Mouse (Mus musculus) thymus, postnatal 10 days (tissue): ENCODE data around the gene Trrap.
A peak's percentile ranks its signal among the peaks of the same experiment; 100 is the strongest.

Experiments
- DNase-seq, 2 experiments: peaks; one replicate each; pipeline ENCODE4 v3.0.0; 2021; ENCODE audit warnings: low spot score in 2 of 2

Gene Trrap

DNA sequence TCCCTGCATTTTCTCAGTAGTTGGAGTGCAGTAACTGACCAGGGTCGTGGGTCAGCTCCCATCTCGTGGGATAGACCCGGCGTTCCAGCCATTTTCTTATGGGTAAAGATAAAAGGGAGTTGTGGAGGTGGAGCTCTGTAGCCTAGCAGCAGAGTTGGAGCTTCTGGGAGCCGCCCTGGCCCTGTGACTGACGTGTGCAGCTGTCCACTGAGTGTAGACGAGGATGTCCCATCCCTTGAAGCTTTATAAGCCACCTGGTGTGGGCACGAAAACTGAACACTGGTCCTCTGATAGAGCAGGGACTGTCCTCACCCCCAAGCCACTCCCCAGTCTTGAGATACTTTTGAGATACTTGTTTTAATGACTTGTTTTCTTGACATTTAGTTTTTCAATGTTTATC, 13.1 kb downstream of the Trrap start:
- DNase-seq = no peak

DNA sequence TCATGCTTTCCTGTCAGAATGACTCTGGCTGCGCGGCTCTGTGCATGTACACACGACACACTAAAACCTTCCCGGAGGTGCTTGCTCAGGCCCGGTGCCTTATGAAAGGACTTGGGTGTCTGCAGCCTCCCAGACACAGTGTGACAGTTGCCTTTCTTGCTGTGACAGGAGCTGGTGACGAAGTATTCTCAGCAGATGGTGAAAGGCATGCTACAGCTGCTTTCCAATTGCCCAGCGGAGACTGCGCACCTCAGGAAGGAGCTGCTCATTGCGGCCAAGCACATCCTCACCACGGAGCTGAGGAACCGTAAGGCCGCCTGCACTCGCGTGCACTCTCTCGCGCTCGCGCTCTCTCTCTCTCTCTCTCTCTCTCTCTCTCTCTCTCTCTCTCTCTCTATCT, 18.9 kb downstream of the Trrap start:
- DNase-seq = no peak

DNA sequence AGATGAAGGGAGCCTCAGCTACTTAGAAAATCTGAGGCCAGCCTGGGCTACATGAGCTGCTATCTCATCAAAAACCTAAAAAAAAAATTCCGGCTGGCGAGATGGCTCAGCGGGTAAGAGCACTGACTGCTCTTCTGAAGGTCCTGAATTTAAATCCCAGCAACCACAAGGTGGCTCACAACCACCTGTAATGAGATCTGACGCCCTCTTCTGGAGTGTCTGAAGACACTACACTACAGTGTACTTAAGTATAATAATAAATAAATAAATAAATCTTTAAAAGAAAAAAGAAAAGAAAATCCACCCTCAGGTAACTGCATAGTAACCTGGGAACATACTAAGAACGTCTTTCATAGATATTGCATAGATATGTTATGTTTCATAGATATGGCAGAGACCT, 25.8 kb downstream of the Trrap start:
- no peak for DNase-seq

DNA sequence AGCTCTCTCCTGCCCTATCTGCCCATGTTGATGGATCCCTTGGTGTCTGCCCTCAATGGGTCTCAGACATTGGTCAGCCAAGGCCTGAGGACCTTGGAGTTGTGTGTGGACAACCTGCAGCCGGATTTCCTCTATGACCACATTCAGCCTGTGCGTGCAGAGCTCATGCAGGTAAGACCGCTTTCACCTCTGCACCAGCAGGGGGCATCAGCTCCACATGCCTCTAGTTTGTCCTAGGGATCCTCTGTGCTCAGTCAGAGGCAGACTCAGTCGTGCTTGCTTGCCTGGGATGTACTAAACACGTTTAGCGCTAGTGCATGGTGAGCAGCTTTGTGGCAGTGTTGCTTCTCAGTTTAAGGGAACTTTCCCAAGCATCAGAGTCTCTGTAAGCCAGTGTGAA, 27.2 kb downstream of the Trrap start:
- DNase-seq = peak in 1 of 2 experiments; percentile 12

DNA sequence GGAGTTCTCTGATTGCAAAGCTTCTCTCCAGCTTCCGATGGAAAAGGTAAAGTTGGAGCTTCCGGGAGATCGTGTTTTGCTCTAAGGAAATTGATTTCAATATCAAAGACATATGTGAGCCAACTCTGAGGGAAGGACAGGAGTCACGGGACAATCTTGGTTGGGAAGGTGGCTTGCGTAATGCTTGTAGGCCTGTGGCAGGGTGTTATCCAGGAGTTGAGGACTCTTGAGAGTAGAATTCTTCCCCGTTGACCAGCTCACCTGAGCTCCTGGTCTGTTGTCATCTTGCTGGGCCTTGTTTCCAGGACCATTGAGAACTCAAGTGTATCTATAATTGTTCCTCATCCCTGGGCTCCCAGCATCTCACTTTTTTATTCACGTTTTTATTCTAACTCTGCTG, 29.6 kb downstream of the Trrap start:
- no peak for DNase-seq

DNA sequence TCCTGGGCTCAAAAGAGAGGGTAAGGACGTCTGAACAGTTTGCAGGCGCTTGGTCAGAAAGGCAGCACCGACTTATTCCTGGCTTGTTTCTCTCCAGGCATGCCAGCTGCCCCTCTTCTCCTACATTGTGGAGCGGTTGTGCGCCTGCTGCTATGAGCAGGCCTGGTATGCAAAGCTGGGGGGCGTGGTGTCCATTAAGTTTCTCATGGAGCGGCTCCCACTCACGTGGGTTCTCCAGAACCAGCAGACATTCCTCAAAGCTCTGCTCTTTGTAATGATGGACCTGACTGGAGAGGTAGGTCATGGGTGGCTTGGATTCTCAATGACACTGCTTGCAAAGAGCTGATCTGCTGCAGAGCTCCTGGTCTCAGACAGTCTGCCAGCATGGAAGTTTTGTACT, 35.5 kb downstream of the Trrap start:
- no peak for DNase-seq

DNA sequence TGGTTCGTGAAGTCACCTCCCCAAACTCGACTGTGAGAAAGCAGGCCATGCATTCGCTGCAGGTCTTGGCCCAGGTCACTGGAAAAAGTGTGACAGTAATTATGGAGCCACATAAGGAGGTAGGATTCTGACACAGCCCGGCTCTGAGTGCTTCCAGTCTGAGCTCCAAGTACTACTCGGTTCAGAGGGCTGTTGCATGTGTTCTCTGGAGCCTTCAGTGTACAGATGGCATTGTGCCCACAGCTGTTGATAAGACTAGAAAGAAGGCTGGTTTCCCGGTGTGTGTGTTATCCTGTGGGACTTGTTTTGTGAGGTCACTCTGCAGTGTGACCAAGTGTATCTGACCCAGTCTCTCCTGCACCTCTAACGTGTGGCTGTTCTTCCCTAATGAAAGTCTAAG, 36.6 kb downstream of the Trrap start:
- no peak for DNase-seq

DNA sequence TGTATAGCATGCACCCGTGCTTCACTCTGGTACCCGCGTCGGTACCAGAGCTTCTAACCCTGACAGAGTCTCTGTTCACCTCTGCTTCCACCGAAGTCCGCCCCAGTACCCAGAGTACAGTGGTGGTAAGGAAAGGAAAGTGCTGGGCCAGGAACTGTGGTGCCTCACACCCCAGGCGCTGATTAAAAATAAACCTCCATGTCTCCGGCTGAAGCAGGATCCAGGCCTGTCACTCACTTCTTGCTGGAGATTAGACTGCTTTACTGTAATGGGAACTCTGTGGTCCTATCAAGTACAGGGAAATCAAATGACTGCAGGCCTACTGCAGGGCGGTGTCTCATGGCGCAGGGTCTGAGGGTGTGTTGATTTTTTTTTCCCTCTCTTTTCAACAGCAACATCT, 39.4 kb downstream of the Trrap start:
- DNase-seq = no peak

DNA sequence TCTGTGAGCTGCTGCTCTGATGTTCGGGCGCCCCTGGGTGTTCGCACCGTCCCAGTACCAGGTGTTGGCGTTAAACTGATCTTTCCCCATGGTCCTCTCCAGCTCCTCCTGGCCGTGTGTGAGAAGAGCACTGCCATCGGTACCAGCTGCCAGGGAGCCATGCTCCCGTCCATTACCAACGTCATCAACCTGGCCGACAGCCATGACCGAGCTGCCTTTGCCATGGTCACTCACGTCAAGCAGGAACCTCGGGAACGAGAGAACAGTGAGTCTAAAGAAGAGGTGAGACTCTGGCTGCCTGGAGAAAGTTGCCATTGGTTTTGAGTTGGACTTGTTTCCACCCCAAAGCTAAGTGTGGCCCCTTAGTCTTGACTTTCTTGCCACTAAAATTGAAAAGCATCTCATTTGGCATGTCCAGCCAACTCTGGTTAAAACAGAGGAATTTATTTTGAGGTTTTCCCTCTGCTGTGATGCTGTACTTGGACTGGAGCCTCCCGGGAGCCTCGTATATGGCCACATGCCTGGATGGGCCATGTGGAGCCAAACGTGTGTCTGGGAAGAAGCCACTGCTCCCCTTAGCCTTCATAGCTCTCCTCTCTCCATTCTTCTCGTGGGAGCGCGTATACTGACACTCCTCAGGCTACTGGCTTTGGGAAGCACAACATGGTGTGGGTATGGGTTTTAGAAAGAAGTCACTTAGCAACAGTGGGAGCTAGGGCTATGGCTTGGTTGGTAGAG, 61.0 kb downstream of the Trrap start:
- DNase-seq = no peak

DNA sequence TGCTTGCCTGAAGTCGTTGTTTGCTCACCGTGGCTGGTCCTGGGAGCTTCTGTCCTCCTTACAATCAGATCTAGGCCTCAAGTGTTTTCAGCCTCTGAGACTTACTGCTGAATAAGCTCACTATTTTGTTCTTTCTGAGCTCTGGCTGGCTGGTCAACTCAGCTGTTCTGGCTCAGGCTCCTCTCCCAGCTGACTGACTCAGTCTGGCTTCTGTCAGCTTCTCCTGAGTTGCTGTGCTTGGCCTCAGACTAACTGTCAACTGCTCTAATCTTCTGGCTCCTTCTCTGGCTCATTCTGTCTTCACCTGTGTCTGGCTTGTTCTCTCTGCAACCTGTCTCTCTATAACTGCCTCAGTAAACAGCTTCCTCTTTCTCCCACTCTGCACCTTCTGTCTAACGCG, 62.1 kb downstream of the Trrap start:
- DNase-seq = no peak

DNA sequence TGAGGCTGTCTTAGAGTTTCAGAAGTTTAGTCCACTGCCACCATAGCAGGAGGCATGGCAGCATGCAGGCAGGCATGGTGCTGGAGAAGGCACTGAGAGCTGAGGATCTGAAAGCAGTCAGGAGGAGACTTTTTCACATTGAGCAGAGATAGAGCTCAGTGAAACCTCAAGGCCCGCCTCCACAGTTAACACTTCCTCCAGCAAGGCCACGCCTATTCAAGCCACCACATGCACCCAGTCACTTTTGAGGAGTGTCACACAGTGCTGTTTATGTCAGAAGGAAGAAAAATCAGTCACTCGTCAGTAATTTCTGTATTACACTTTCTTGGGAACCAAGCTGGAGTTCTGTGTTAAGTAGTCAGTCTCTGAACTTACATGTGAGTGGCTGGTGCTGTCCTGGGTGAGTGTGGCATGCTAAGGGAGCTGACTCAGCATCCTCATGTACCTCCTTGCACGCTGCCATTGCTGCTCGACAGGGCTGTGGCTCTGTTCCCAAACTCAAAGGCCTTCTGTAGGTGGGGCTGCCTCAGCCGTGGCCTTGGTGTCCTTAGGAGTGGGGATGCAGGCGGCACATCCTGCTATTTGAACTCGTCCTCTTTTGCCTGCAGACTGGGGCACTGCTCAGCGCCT, 64.4 kb downstream of the Trrap start:
- DNase-seq = no peak

DNA sequence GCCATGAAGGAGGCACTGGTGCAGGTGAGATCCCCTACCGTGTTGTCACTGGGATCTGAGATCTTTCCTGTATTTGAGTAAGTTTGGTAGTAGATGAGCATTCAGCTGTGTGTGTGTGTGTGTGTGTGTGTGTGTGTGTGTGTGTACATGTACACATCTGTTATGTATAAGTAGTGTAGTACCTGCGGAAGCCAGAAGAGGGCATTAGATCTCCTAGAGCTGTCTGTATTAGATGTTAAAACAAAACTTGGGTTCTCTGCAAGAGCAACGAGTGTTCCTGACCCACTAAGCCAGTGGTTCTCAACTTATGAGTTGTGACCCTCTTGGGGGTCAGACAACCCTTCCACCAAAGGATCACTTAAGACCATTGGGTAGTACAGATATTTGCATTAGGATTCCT, 68.6 kb downstream of the Trrap start:
- DNase-seq = no peak

DNA sequence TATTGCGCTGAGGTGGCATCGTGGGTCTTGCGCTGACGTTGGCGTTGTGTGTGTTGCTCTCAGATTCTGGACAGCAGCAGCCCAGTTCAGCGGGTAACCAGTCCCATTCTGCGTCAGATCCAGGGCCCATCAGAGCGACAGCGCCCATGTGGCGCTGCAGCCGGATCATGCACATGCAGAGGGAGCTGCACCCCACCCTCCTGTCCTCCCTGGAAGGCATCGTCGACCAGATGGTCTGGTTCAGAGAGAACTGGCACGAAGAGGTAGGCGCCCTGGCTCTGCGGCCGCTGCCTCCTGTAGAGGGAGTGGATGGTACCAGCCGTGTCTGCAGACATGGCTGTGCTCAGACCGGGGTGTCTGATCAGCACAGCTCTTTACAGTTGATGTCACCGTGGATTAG, 77.8 kb downstream of the Trrap start:
- no peak for DNase-seq

DNA sequence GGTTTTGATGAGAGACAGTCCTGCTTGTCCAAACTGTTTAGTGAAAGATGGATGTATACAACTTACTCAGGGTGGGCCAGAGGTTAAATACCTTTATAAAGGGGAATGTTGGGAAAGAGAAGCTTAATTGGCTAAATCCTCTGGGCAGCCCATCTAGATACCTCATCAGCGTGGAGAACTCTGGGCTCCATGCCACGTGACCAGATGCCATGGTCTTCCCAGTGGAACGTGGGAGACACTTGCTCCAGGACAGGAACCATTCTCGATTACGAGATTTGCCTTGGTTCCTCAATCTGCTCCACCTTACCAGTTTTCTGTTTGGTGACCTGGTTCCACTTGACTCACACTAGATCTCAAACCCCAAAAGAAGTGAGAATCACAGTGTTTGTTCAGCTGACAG, 81.2 kb downstream of the Trrap start:
- DNase-seq = no peak

DNA sequence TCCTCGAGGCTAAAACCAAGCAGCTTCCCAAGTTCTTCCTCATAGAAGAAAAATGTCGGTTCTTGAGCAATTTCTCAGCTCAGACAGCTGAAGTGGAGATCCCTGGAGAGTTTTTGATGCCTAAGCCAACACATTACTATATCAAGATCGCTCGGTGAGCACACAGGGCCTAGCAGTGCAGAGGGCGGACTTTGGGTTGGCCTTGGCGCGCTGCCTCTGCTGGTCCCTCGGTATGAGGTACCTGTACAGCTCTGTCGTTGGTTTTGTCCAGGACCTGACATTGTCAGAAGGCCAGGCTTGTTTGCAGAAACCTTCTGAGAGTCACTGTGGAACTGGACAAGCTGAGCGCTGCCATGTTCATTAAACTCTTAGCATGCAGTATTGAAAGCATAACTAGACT, 82.4 kb downstream of the Trrap start:
- DNase-seq = no peak

DNA sequence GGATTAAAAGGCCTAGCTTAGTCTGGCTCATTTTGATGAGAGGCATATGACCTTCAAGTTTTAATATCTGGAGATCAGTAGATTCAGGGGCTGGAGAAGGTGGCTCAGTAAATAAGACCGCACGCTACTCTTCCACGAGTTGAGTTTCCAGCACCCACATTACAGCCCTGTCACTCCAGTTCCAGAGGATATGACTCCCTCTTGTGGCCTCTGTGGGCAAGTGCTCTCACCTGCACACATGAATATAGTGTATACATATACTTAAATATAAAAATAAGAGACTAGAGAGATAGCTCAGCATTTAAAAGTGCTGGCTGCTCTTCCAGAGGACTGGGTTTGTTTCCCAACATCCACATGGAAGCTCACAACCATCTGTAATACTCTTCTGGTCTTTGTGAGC, 84.3 kb downstream of the Trrap start:
- no peak for DNase-seq

DNA sequence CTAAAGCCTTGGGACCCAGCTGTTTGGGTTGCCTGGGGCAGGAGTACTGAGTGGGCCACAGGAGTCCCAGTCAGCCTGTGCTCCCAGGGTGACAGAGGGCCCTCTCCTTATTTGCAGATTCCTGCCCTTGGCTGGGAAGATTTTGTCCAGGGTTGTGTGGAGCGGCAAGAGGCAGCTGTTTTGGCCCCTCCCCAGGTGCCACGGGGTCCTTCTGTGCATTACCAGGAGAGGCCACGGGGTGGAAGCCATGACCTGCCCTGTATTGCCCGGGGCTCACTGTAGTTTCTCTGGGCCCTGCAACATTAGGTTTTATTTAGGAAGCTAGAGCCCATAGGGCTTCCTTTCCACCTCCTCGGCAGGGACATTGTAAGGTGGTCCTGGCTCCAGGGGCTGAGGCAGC, 86.4 kb downstream of the Trrap start:
- DNase-seq = no peak

DNA sequence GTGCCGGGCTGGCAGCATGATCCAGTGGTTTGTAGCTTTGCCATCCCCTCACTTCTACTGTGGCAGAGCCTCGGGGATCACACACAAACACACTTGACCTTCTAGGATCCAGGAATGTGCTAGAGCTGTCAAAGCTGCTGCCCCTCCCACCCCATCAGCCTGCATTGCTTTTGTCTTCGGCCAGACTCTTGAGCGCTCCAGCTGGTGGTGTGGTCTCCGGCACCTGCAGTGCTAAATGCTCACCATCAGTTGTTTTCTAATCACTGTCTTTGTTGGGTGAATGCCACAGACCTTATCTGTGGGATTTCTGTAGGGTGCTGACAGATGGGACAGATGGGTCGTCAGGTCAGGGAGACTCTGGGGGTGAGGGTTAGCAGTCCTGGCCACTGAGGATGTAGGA, 88.4 kb downstream of the Trrap start:
- no peak for DNase-seq

DNA sequence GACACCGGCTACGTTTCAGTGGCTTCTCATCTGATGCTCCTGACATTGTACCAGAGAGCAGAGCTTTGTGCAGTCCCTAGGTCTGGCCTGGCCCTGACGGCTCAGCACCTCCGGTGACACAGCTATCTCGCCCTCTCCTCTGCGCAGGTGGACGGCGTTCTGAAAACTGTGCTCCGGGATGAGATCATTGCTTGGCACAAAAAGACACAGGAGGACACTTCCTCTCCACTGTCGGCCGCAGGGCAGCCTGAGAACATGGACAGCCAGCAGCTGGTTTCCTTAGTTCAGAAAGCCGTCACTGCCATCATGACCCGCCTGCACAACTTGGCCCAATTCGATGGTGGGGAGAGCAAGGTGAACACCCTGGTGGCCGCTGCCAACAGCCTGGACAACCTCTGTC, 91.0 kb downstream of the Trrap start:
- DNase-seq = no peak

DNA sequence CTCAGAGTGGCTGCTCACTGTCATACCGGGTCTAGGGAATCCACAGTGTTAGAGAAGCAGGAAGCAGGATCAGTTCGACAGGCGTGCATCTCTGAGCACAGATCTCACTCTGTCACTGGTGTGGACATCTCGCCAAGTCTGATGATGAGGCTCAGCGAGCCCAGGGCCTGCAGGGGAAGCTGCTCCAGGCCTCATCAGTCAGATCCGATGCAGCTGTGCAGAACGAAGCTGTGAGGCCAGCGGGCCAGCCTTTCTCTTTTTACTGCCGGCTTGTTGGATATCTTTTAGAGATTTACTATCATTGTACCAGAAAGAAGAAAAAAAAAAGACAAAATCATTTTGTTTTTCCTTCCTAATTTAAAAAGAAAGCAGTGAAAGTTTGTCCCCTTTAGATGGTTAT, 91.8 kb downstream of the Trrap start:
- no peak for DNase-seq

DNA sequence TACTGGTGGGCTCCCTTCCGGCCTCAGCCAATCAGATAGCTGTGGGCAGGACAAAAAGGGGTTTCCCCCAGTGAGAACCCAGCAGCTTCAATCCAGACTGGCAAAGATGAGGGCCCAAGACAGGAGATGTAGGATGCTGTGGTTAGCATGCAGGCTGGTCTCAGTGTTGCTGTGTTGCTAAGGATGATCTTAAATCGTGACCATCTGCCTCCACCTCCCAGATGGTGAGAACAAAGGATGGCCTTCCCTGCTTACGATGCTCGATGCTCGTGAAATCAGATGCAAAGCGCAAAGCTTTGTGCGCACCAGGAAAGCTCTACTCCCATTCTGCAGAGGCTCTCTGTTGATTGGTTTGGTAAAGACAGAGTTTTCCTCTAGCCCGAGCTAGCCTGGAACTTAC, 93.4 kb downstream of the Trrap start:
- DNase-seq = no peak

DNA sequence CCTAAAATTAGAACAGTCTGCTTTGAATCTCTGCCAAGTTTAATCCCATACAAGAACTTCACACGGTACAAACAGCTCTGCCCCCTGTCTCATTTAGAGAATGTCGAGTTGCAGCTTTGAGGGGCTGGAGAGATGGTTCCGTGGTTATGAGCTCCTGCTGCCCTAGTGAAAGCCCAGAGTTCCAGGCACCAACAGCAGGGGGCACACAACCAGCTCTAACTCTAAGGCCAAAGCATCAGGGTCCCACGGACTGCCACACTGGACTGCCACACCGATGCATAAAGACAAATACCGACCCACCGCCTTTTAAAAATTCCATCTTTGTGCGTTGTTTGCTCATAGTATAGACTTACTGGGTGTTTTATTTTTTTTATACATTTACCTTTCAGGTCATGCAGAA, 99.4 kb downstream of the Trrap start:
- DNase-seq = no peak

DNA sequence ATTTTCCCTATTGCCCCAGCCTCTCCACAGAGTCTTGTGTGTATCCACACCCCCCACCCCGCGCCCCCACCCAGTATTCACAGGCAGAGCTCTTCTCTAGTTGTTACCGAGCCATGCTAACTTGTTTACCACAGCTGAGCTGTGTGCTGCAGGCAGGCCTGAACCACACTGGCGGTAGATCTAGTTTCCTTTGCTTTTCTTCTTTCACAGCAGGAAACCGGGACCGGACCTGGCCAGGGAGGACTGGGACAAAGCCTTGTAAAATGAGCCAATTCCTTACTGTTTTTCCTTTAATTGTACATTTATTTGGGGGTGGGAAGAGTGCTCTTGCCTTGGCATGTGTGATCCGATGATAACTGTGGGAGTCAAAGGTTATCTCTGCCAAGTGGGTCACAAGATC, 101.9 kb downstream of the Trrap start:
- DNase-seq = no peak

DNA sequence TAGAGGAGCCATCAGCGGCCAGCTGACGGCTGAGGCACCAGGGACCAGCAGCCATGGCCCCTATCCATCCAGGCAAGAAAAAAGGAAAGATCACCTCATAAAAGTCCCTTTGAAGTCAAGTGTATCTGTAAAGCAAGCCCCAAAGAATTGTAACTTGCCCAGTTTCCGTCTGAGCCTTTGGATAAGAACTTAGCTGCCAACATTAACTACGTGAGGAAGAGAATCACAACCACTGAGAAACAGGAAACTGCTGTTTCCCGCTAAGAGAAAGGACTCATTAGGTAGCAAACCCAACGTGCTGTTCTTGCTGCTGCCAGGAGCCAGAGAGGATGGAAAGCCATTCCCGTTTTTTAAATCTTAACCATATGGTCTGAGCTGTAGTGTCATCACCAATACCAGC, 103.2 kb downstream of the Trrap start:
- DNase-seq = no peak
